Mouse (Mus musculus): ENCODE measurements around the gene Ptpn6. TPM values are rescaled to one million over a fixed set of nuclear protein-coding genes. Genes with fewer than 3 reads are reported as not detected.

Gene Ptpn6
- polyA plus RNA-seq, 1 experiment from 2014 or later = 4.8 TPM

GRCm38 (mm10) chr6:124770013-124770412 is 31.5 kb upstream of the Ptpn6 start:
- Histone ChIP-seq H3K4me2 (ENCODE audit: low read depth, low read length, severe bottlenecking) (peak overlapping the region; percentile 80), H3K27me3 (ENCODE audit: control insufficient read depth, insufficient read depth, low read length) (peaks cover 4% of the 10 kb centered on the region; the same call in 1 of the 2 replicates), H3K27ac (ENCODE audit: low read depth, low read length) (no peak overlapping the region), H3K36me3 (ENCODE audit: control insufficient read depth, insufficient read depth, low read length) (no peaks in the 10 kb centered on the region), H3K4me3 (ENCODE audit: low read depth, low read length) (no peak overlapping the region), H3K4me1 (replicated peaks; ENCODE audit: control insufficient read depth, insufficient read depth, low read length) (peaks cover 5% of the 10 kb centered on the region; the same call in 1 of the 2 replicates), H3K9ac (ENCODE audit: low read length) (0 out of 2 replicates have a peak overlapping the region, but pooled peaks have one; percentile 58), H3K9me3 (ENCODE audit: control insufficient read depth, low read length) (no peaks in the 10 kb centered on the region)
- WGBS = 74% methylated on average over 7 of the region's 7 CpGs
- ATAC-seq (replicated peaks; ENCODE audit: low FRiP score) (no peak), DNase-seq (ENCODE audit: low spot score) (no peak)

DNA sequence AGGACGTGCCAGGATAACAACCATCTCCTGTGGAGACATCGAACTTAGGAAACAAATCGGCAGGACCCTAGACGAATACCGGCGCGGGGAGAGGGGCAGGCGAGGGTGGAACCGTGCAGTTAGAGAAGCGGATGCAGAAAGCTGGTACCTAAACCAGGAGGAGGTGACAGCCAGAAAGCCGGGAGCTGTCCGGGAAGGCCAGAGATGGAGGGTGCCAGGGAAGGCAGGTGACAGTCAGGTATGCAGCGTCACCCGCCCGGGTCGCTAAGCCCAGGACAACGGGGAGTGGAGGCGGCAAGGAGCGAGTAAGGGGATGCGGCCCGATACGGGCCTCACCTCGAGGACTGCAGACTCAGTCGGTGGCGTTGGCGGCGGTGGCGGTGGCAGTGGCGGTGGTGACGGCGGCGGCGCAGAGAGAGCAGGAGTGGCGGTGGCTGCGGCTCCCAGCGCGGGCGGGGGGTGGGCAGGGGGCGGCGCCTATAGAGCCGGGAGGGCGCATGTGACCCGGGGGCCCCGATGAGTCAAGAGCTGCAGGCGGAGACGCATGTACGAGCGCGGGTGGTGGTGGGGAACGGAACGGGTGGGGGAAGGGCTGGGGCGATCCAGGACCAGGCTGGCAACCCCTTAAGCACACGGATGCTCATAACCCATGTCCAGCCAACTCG is 30.7 kb upstream of the Ptpn6 start, which contains the start of gene Eno2:
Eno2 (minus strand) TSS at position 573 of the 665 bp plus-strand sequence.
- Histone ChIP-seq H3K9me3 (ENCODE audit: control insufficient read depth, low read length) (no peaks in the 10 kb centered on the region), H3K9ac (ENCODE audit: low read length) (peak within 1 kb of the TSS; percentile 58), H3K27me3 (ENCODE audit: control insufficient read depth, insufficient read depth, low read length) (peaks cover 4% of the 10 kb centered on the region; the same call in 1 of the 2 replicates), H3K4me3 (ENCODE audit: low read depth, low read length) (peak within 1 kb of the TSS; percentile 39), H3K27ac (ENCODE audit: low read depth, low read length) (no peak within 1 kb of the TSS), H3K36me3 (ENCODE audit: control insufficient read depth, insufficient read depth, low read length) (no peaks in the 10 kb centered on the region), H3K4me2 (ENCODE audit: low read depth, low read length, severe bottlenecking) (peak within 1 kb of the TSS; percentile 80), H3K4me1 (replicated peaks; ENCODE audit: control insufficient read depth, insufficient read depth, low read length) (peaks cover 5% of the 10 kb centered on the region; the same call in 1 of the 2 replicates)
- DNase-seq (ENCODE audit: low spot score) (peak; percentile 82), ATAC-seq (replicated peaks; ENCODE audit: low FRiP score) (peak; percentile 83)
- WGBS = under 1% methylated on average over 52 of the region's 54 CpGs

DNA sequence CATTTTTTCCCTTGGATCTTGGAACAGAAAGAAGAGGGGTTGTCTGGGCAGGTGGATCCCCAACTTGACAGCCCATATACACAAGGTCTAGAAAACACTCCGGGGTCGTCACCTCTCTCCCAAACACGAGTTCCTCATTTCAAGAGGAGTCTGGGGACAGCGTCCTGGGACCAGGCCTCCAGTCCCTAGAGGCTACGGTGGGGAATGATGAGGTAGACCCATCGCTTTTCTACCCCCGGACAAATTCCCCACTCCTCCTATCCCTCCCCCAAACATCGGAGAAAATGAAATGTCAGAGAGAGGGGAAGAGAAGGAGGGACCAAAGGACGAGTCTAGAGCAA is 30.2 kb upstream of the Ptpn6 start:
- Histone ChIP-seq H3K9ac (ENCODE audit: low read length) (peak overlapping the region; percentile 58), H3K36me3 (ENCODE audit: control insufficient read depth, insufficient read depth, low read length) (no peaks in the 10 kb centered on the region), H3K4me2 (ENCODE audit: low read depth, low read length, severe bottlenecking) (peak overlapping the region; percentile 80), H3K4me3 (ENCODE audit: low read depth, low read length) (peak overlapping the region; percentile 39), H3K9me3 (ENCODE audit: control insufficient read depth, low read length) (no peaks in the 10 kb centered on the region), H3K4me1 (replicated peaks; ENCODE audit: control insufficient read depth, insufficient read depth, low read length) (peaks cover 5% of the 10 kb centered on the region; the same call in 1 of the 2 replicates), H3K27ac (ENCODE audit: low read depth, low read length) (no peak overlapping the region), H3K27me3 (ENCODE audit: control insufficient read depth, insufficient read depth, low read length) (peaks cover 4% of the 10 kb centered on the region; the same call in 1 of the 2 replicates)
- WGBS = 5% methylated on average over 9 of the region's 9 CpGs
- no peak for DNase-seq (ENCODE audit: low spot score)
- peak; percentile 6; the same call in 1 of the 2 replicates for ATAC-seq (replicated peaks; ENCODE audit: low FRiP score)

- peaks cover 4% of the 10 kb centered on the region; the same call in 1 of the 2 replicates for H3K27me3 ChIP-seq (ENCODE audit: control insufficient read depth, insufficient read depth, low read length)
- 21% methylated on average over 19 of the region's 19 CpGs for WGBS
- no peak overlapping the region for H3K27ac ChIP-seq (ENCODE audit: low read depth, low read length)
- no peak overlapping the region for H3K9ac ChIP-seq (ENCODE audit: low read length)
- no peaks in the 10 kb centered on the region for H3K9me3 ChIP-seq (ENCODE audit: control insufficient read depth, low read length)
- no peak overlapping the region for H3K4me3 ChIP-seq (ENCODE audit: low read depth, low read length)
- peak overlapping the region; percentile 80 for H3K4me2 ChIP-seq (ENCODE audit: low read depth, low read length, severe bottlenecking)
- peak; percentile 38 for ATAC-seq (replicated peaks; ENCODE audit: low FRiP score)
- no peaks in the 10 kb centered on the region for H3K36me3 ChIP-seq (ENCODE audit: control insufficient read depth, insufficient read depth, low read length)
- DNase-seq (ENCODE audit: low spot score) = peak; percentile 58
- H3K4me1 ChIP-seq (replicated peaks; ENCODE audit: control insufficient read depth, insufficient read depth, low read length) = peaks cover 5% of the 10 kb centered on the region; the same call in 1 of the 2 replicates
Measured at GRCm38 (mm10) chr6:124767920-124768703, 29.6 kb upstream of the Ptpn6 start.

GRCm38 (mm10) chr6:124767536-124767919 is 29.0 kb upstream of the Ptpn6 start:
- Histone ChIP-seq H3K4me2 (ENCODE audit: low read depth, low read length, severe bottlenecking) (no peak overlapping the region), H3K36me3 (ENCODE audit: control insufficient read depth, insufficient read depth, low read length) (no peaks in the 10 kb centered on the region), H3K9ac (ENCODE audit: low read length) (no peak overlapping the region), H3K4me1 (replicated peaks; ENCODE audit: control insufficient read depth, insufficient read depth, low read length) (peaks cover 5% of the 10 kb centered on the region; the same call in 1 of the 2 replicates), H3K27me3 (ENCODE audit: control insufficient read depth, insufficient read depth, low read length) (peaks cover 4% of the 10 kb centered on the region; the same call in 1 of the 2 replicates), H3K27ac (ENCODE audit: low read depth, low read length) (no peak overlapping the region), H3K9me3 (ENCODE audit: control insufficient read depth, low read length) (no peaks in the 10 kb centered on the region), H3K4me3 (ENCODE audit: low read depth, low read length) (no peak overlapping the region)
- no peak for ATAC-seq (replicated peaks; ENCODE audit: low FRiP score)
- WGBS = 28% methylated on average over 4 of the region's 4 CpGs
- no peak for DNase-seq (ENCODE audit: low spot score)

DNA sequence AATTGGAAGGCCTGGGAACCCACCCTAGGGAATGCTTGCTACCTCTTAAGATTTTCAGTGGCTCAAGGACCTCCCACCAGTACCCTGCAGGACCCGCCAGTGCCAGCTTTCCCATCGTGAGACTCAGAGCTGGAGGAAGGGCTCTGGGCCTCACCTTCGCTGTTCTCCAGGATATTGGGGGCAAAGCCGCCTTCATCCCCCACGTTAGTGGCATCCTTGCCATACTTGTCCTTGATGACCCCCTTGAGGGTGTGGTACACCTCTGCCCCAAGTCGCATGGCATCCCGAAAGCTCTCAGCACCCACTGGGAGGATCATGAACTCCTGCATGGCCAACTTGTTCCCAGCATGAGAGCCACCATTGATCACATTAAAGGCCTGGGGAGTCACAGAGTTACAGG is 27.4 kb upstream of the Ptpn6 start:
- Histone ChIP-seq H3K4me2 (ENCODE audit: low read depth, low read length, severe bottlenecking) (no peak overlapping the region), H3K36me3 (ENCODE audit: control insufficient read depth, insufficient read depth, low read length) (no peaks in the 10 kb centered on the region), H3K4me3 (ENCODE audit: low read depth, low read length) (no peak overlapping the region), H3K4me1 (replicated peaks; ENCODE audit: control insufficient read depth, insufficient read depth, low read length) (peaks cover 5% of the 10 kb centered on the region; the same call in 1 of the 2 replicates), H3K9me3 (ENCODE audit: control insufficient read depth, low read length) (no peaks in the 10 kb centered on the region), H3K9ac (ENCODE audit: low read length) (no peak overlapping the region), H3K27me3 (ENCODE audit: control insufficient read depth, insufficient read depth, low read length) (peaks cover 4% of the 10 kb centered on the region; the same call in 1 of the 2 replicates), H3K27ac (ENCODE audit: low read depth, low read length) (no peak overlapping the region)
- ATAC-seq (replicated peaks; ENCODE audit: low FRiP score) (no peak), DNase-seq (ENCODE audit: low spot score) (no peak)
- WGBS = 88% methylated on average over 7 of the region's 7 CpGs

DNA sequence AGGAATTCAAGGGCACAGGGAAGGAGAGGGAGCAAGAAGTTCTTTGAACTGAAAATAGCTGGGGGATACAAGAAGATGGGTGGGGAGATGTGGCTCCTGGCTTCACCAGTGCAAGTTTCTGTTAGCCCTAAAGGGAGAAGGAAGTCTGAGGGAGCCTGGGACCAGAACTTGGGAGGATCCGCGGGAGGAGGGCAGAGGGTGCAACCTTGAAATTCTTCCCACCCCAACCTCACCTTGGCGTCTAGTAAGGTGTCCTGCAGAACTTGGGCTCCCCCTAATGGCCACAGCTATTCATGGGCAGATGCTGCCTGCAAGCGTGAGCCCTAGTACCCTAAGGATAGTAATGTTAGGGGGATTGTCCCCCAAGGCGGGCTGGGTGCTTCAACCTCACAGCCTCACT is 20.7 kb upstream of the Ptpn6 start:
- H3K9ac ChIP-seq (ENCODE audit: low read length) = peak overlapping the region; percentile 2; the same call in 1 of the 2 replicates
- H3K36me3 ChIP-seq (ENCODE audit: control insufficient read depth, insufficient read depth, low read length) = no peaks in the 10 kb centered on the region
- no peak overlapping the region for H3K4me3 ChIP-seq (ENCODE audit: low read depth, low read length)
- peak; percentile 23; the same call in 1 of the 2 replicates for ATAC-seq (replicated peaks; ENCODE audit: low FRiP score)
- H3K27ac ChIP-seq (ENCODE audit: low read depth, low read length) = peak overlapping the region; percentile 94; the same call in 1 of the 2 replicates
- no peaks in the 10 kb centered on the region for H3K9me3 ChIP-seq (ENCODE audit: control insufficient read depth, low read length)
- WGBS = 6% methylated on average over 5 of the region's 5 CpGs
- 0 out of 2 replicates have a peak overlapping the region, but pooled peaks have one; percentile 24 for H3K4me2 ChIP-seq (ENCODE audit: low read depth, low read length, severe bottlenecking)
- peak; percentile 90 for DNase-seq (ENCODE audit: low spot score)
- no peaks in the 10 kb centered on the region for H3K27me3 ChIP-seq (ENCODE audit: control insufficient read depth, insufficient read depth, low read length)
- H3K4me1 ChIP-seq (replicated peaks; ENCODE audit: control insufficient read depth, insufficient read depth, low read length) = peaks cover 28% of the 10 kb centered on the region

DNA sequence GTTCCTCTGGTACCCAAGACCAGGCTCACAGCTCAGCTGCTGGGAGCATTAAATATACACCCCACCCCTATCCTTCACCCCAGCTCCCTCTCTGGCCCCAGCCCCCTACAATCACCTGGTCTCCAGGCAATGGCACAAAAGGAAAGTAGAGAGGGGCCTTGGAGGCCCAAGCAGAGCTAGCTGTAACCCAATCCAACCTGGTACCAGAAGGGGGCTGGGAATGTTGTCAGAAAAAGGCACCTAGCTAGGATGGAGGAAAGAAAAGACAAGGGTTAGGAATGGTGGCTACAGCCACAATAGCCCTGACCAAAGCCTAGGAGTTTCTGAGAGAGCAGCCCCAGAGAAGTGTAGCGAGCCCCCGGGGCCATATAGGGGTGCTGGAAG is 20.3 kb upstream of the Ptpn6 start:
- H3K36me3 ChIP-seq (ENCODE audit: control insufficient read depth, insufficient read depth, low read length) = no peaks in the 10 kb centered on the region
- H3K27ac ChIP-seq (ENCODE audit: low read depth, low read length) = peak overlapping the region; percentile 94
- no peak overlapping the region for H3K4me3 ChIP-seq (ENCODE audit: low read depth, low read length)
- ATAC-seq (replicated peaks; ENCODE audit: low FRiP score) = no peak
- WGBS = 55% methylated on average over 2 of the region's 2 CpGs
- peaks cover 28% of the 10 kb centered on the region for H3K4me1 ChIP-seq (replicated peaks; ENCODE audit: control insufficient read depth, insufficient read depth, low read length)
- H3K4me2 ChIP-seq (ENCODE audit: low read depth, low read length, severe bottlenecking) = peak overlapping the region; percentile 24; the same call in 1 of the 2 replicates
- H3K27me3 ChIP-seq (ENCODE audit: control insufficient read depth, insufficient read depth, low read length) = no peaks in the 10 kb centered on the region
- DNase-seq (ENCODE audit: low spot score) = no peak
- no peaks in the 10 kb centered on the region for H3K9me3 ChIP-seq (ENCODE audit: control insufficient read depth, low read length)
- H3K9ac ChIP-seq (ENCODE audit: low read length) = peak overlapping the region; percentile 2; the same call in 1 of the 2 replicates

Data from forebrain, embryonic 11.5 days (tissue).